Mouse (Mus musculus) layer of hippocampus, adult 2 months (tissue): ENCODE data around the gene Tceal7. TPM values are rescaled to one million over a fixed set of nuclear protein-coding genes. Genes with fewer than 3 reads are reported as not detected.
"Not testable (repeated sequence)": the region's sequence is repeated elsewhere in the genome, so short reads cannot be mapped to it uniquely, and the experiment has no call there.

ENCODE experiments used
- DNase-seq, 2 experiments: peaks; one replicate each; pipeline ENCODE4 v3.0.0; 2022; ENCODE audit warnings: low spot score in 2 of 2
- H3K27ac ChIP-seq: fragments of 200-600 bp; 2 replicates; pipeline ENCODE4 v1.8.1; 2022
- H3K4me3 ChIP-seq: fragments of 200-600 bp; 2 replicates; pipeline ENCODE4 v1.8.1; 2022; ENCODE audit warnings: mild to moderate bottlenecking
- CTCF ChIP-seq: fragments of 200-600 bp; conservative IDR thresholded peaks from 2 replicates; pipeline ENCODE4 v1.8.1; 2022; ENCODE audit warnings: antibody characterized with exemption, mild to moderate bottlenecking, moderate library complexity
- microRNA-seq, 2 experiments: library from miRNA; unstranded; fragments of <30 nt; microRNA quantifications; one replicate each; pipeline ENCODE4 v1.2.0; 2021
- total RNA-seq, 2 experiments: library from RNA; stranded (reverse); gene quantifications; 2 replicates each; pipeline ENCODE4 v1.2.3; 2021

Tceal7 gene
- total RNA-seq, 2 experiments from 2014 or later, result 2.1 to 2.4 TPM

- no peak for DNase-seq
- H3K27ac ChIP-seq, result no peak overlapping the region
- H3K4me3 ChIP-seq, result no peak overlapping the region
- no peak for TF ChIP-seq CTCF
These were observed 53.6 kb downstream of the Tceal7 start for GRCm38 (mm10) chrX:136268173-136268572.

- DNase-seq, result peak; percentile 16 to 63
- H3K27ac ChIP-seq, result peak within 1 kb of the TSS; percentile 64; the same call in 1 of the 2 replicates
- peak within 1 kb of the TSS; percentile 47 for H3K4me3 ChIP-seq
These were observed 55.3 kb downstream of the Tceal7 start, which contains the start of gene Bex3 for GRCm38 (mm10) chrX:136269743-136270392. TSS of gene Bex3 (plus strand) at chrX:136270253.

- H3K27ac ChIP-seq, result peak overlapping the region; percentile 51; the same call in 1 of the 2 replicates
- H3K4me3 ChIP-seq, result peak overlapping the region; percentile 47
- DNase-seq, result not testable (repeated sequence)
These were observed 56.0 kb downstream of the Tceal7 start for GRCm38 (mm10) chrX:136270393-136271111.

GRCm38 (mm10) chrX:136274542-136274941 is 60.0 kb downstream of the Tceal7 start:
- Histone ChIP-seq H3K4me3 (no peak overlapping the region), H3K27ac (no peak overlapping the region)
- TF ChIP-seq CTCF, result no peak
- DNase-seq, result no peak

GRCm38 (mm10) chrX:136275386-136275785 is 60.8 kb downstream of the Tceal7 start:
- no peak for DNase-seq
- Histone ChIP-seq H3K4me3 (no peak overlapping the region), H3K27ac (no peak overlapping the region)
- TF ChIP-seq CTCF, result no peak

Small RNAs within 50 kb of the gene (microRNA-seq; reads per million reads assigned to microRNA genes)
- 0 reads per million in 2 experiments for gene Mir6383

Other genes with a start within 250 kb of the Tceal7 start
- 10 to 100 TPM; 60.7 to 62.9 TPM for gene Arxes2, start 221.0 kb upstream of the Tceal7 start, total RNA-seq
- 10 to 100 TPM; 32.6 to 34.4 TPM for gene Arxes1, start 181.4 kb upstream of the Tceal7 start, total RNA-seq
- 100 to 1,000 TPM; 365 to 379 TPM for gene Bex2, start 146.5 kb upstream of the Tceal7 start, total RNA-seq
- gene Nxf3, start 129.5 kb upstream of the Tceal7 start, total RNA-seq, result under 1 TPM in 1 of 2 experiments, not detected in 1; 0.12 TPM
- 10 to 100 TPM; 18.5 to 22.0 TPM for gene Bex4, start 75.8 kb upstream of the Tceal7 start, total RNA-seq
- gene Tceal8, start 42.4 kb upstream of the Tceal7 start, total RNA-seq, result 10 to 100 TPM; 33.2 to 40.7 TPM
- gene Tceal5, start 10.9 kb upstream of the Tceal7 start, total RNA-seq, result 100 to 1,000 TPM; 105 to 150 TPM
- 10 to 100 TPM; 75.0 to 76.6 TPM for gene Bex1, start 734 bp downstream of the Tceal7 start, total RNA-seq
- gene Tceal9, start 30.3 kb downstream of the Tceal7 start, total RNA-seq, result 10 to 100 TPM; 89.7 to 92.3 TPM
- gene Bex3, start 55.5 kb downstream of the Tceal7 start, total RNA-seq, result 100 to 1,000 TPM; 301 to 311 TPM